Mouse (Mus musculus) adrenal gland, postnatal 10 days (tissue): Measurements from ENCODE around the gene Dennd2a. TPM values are rescaled to one million over a fixed set of nuclear protein-coding genes. Genes with fewer than 3 reads are reported as not detected.
A peak's percentile ranks its signal among the peaks of the same experiment; 100 is the strongest.

ENCODE experiments used
- DNase-seq: peaks from one replicate; pipeline ENCODE4 v3.0.0; 2021; ENCODE audit warnings: mixed read lengths
- long read RNA-seq, 2 experiments: library from polyadenylated mRNA; stranded (forward); transcript quantifications; one replicate each; pipeline ENCODE4 v2.0.0; 2021
- total RNA-seq, 2 experiments: library from RNA; stranded (reverse); gene quantifications; 2 replicates each; pipeline ENCODE4 v1.2.3; 2021

The Dennd2a gene
- total RNA-seq, result 10 to 100 TPM; 14.3 to 16.0 TPM
- long read RNA-seq, experiment 1, full-length matches to known transcripts, result 2 of 10 reads
- long read RNA-seq, experiment 1, partial matches to known transcripts, result 3 of 10 reads
- long read RNA-seq, experiment 1, other reads (novel, unspliced or antisense), result 5 of 10 reads
- long read RNA-seq, experiment 2, full-length matches to known transcripts, result 9 of 17 reads
- long read RNA-seq, experiment 2, partial matches to known transcripts, result 4 of 17 reads
- long read RNA-seq, experiment 2, other reads (novel, unspliced or antisense), result 4 of 17 reads

DNA sequence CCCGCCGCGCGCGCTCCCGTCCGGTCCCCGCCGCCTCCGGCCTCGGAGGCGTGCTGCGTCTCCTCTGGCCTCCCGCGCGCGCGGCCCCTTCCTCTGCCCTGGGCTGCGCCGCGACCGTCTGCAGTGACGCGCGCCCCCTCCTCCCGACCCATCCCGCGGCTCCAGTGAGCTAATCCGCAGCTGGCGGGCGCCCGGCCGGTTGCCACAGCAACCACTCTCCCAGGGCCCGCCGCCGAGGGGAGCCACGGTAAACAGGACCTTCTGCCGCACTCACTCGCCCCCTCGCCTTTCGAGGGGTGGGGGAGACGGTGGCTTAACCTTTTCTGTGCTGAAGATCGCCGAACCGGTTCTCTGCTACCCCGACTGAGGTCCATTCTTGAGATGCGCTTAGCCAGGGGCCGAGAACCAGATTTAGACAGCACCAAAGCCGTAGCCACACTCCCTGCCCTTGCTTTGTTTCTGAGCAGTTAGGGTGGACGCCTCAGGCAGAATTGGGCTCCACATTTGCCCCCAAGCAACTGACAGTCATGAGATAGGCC lies at the start of gene Dennd2a:
TSS of gene Dennd2a (minus strand) at position 145 of the 539 bp plus-strand sequence.
- DNase-seq, result peak; percentile 87

DNA sequence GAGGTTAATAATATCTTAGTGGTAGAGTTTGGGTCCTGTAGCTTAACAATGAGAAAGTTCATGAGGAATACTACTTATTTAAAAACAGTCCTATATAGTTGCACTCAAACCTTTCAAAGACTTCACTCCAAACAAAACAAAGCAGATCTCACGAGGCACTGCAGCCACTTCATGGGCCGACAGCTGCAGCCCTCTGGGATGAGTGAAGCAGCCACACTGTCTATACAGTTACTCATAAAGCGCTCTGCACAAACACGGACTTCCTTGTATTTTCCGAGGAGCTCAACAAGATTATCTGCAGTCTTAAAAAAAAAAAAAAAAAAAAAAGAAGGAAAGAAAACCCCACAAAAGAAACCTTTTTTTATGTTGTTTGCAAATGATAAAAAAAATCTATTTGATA lies 49.7 kb upstream of the Dennd2a start:
- no peak for DNase-seq

DNA sequence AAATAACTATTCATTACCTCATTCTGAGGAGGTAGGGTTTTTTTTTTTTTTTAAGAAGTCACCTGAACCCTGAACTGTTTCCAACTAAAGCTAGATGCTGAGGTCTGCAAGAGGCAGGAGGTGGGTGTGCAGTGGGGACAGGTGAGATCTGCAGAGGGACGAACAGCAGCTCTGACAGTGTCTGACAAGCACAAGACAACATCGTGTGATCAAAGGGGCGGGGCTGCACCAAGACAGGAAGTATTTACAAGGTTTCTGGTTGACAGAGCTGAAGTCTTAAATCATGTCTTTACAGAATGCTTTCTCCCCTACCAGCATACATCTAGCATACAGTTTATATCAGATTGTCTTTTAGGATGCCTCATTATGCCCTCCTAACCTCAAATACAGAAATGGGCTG lies 49.2 kb upstream of the Dennd2a start:
- DNase-seq, result no peak

DNA sequence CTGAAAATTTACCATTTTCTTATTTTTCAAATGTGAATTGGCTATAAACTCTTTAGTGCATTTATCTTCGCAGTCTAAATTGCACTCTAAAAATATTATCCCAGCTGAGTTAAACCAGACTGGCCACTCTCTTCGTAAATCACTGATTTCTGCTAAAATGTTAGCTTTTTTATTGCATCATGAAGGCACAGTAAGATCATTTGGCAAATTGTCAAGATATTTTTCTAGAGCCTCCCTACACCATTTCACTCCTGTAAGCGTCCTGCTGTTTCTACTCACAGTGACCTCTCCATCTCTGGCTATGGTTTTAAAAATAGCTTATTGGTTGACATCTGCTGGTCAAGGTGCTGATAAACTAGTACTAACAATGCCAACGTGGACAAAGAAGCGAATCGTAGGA lies 48.4 kb upstream of the Dennd2a start:
- no peak for DNase-seq

DNA sequence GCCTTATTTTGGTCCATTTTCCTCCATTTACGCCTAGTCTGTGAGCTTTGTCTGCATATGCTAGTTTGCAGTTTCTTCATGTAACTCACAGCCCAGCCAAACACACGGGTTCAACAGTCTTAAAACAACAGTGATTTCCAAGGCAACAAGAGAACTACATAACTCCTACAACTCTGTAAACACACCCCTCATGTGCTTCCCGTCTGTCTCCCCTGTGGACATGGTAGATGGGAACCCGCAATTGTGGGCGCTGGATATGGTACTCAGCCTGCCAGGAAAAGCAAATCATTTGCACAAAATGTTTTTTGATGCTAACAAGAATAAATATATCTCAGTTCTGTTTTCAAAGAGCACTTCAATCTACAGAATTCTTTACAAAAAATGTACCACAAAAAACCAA lies 46.9 kb upstream of the Dennd2a start:
- DNase-seq, result no peak

DNA sequence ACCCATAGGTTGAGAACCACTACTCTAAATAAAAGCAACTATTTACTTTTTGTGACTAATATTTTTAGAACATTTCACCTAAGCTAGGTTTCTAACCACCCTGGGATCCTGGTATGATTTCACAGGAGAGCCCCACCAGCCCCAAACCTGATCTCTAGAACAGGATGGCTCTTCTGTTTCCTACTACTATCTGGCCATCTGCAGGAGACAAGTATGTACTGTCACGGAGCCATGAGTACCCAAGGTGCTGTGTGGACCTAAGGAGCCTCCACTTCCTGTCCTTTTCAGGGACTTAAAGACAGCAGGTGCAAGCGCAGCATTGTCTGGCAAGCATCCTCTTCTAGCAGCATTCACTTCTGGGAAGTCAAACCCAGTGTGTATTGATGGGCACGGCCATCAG lies 44.2 kb upstream of the Dennd2a start:
- no peak for DNase-seq

DNA sequence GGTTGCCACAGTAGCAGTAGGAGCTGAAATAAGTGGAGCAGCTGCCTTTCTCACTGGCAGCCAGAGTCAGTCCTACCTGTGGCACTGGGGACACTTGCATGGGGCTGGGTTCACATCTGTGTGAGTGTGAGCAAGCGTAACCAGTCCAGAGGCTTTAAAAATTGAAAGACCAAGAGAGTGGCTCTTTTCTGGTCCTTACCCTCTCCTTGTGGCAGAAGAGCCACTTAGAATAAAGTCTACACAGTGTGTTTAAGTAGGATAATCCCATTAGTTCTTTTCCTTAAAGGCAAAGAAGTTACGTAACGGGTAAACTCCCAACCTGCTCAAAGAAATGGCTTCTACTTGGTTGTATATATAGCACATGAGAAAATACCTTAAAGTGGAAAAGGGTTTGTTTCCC lies 43.2 kb upstream of the Dennd2a start:
- no peak for DNase-seq

DNA sequence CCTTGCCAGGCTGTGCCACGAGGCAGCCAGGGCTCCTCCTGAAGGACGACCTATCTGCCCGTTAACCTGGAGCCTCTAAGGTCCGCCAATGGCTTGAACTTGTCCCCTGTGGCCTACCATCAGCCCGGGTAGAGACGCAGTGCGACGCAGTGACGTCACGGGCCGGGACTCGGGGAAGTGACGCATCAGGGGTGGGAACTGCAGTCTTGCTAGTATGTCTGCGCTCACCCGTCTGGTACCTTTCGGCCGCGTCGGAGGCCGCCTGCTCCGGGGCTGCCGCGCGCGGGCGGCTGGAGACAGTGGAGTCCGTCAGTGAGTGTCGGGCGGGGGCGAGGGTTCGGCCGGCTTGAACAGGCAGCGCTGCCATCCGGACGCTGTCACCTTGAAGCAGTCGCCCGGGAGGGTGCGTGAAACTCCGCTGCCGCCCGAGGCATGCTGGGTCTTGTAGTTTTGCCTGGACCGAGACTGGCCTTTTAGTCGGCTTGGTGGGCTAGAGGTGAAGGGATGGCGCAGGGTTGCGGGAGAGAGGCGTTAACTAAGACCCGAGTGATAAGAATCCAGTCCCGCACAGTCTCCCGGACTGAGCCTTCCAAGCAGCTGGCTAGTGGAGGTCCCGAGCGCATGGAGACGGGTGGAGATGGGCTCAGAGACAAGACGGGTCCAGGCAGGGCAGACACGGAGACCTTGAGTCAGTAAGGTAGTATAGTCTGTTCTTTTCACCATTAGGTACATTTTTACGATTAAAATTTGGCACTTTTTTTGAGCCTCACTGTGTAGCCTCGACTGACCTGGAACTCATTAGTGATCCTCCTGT lies 34.9 kb upstream of the Dennd2a start, which contains the start of gene Ndufb2:
TSS of gene Ndufb2 (plus strand) at position 174 of the 814 bp plus-strand sequence.
- peak; percentile 96 for DNase-seq

DNA sequence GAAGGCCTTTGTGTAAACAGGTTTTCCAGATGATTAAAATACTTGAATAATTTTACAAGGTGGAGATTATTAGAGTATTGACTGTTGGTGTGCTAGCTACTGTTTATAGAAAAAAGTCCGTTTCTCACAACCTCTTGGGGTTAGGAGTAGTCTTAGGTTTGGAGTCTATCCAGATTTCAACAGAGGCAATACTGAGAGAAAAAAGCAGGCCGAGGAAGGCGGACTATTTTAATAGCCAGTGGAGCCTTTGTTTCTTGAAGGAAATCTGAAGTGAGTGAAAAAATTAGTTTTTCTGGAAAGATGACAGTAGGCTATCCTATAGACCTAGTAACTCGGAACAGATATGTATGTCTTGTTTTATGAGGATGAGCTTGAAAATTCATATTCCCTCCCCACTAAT lies 33.8 kb upstream of the Dennd2a start:
- no peak for DNase-seq

DNA sequence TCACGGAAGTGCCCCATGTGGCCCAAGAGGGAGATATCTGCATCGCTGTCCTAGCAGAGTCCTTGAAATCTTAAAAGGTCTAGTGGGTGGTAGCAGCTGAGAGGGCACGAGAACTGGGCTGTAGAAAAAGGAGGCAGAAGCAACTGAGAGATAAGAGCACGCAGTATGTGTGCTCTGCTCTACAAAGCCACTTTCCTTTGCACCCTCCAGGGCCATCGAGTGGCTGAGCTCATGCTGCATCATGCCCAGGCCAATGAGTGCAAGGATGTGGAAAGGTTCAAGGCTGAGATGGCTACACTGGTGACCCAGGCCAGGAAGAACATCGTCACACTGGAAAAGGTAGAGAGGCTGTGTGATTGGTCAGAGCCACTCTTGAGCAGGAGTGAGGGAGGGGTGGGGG lies 27.9 kb upstream of the Dennd2a start, which contains the start of gene Gm42420:
TSS of gene Gm42420 (plus strand) at position 237 of the 400 bp plus-strand sequence.
- no peak for DNase-seq

DNA sequence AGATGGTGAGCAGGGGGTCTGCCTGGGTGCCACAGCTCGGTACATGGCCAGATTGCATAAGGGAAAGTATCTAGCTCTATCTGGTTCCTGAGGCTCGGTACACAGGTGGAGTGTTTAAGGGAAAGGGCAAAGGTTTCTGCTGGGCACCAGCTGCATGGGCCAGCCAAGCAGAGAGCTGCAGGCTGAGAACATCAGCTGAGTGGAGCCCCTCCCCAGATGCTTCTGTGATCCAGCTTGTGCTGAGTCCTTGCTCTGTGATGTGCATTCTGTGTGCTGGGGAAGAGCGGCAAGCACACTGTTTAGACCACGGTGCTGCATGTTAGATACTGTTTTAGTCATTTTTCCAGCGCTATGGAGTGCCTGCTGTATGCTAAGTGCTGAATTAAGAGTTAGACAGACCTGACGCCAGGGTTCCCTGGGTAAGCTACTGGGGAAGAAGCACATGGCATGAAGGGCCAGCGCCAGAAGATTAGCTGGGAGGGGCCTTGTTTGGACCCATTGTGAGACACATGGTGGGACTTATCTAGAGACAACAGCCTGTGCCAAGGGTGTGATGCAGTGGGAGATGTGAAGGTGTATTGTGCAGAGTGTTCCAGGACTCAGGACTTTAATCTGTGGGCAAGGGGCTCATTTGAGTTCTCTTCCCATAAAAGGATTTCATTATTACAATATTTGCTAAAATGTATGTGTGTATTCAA lies 23.6 kb upstream of the Dennd2a start:
- no peak for DNase-seq

DNA sequence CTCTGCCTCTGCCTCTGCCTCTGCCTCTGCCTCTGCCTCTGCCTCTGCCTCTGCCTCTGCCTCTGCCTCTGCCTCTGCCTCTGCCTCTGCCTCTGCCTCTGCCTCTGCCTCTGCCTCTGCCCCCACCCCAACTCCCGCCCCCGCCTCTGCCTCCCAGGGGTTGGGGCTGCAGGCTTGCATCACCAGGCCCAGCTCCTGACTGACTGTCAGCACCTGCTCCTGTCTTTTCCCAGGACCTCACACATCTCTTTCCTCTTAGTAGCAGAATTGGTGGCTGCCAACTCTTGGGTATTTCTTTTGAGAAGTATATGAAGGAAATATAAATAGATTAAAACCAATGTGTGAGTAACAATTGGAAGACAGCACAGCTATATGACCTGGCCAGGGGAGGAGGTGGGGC lies 22.9 kb upstream of the Dennd2a start:
- DNase-seq, result no peak

DNA sequence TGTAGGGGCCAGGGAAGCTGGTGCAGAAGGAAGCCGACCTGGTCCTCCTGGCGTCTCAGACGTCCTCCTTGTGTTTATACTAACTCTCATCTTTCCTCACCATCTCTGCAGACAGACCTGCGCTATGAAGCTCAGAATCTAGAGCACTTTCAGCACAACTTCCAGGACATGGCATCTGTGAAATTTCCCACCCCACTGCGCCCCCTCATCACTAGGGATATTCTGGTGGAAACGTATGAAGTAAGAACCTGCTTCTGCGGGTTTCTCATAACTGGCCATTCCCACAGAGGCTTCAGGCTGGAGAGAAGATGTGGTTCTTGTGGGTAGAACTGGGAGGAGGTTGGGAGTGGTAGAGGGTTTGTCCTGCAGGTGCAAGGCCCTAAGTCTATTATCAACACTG lies 21.9 kb upstream of the Dennd2a start:
- no peak for DNase-seq

DNA sequence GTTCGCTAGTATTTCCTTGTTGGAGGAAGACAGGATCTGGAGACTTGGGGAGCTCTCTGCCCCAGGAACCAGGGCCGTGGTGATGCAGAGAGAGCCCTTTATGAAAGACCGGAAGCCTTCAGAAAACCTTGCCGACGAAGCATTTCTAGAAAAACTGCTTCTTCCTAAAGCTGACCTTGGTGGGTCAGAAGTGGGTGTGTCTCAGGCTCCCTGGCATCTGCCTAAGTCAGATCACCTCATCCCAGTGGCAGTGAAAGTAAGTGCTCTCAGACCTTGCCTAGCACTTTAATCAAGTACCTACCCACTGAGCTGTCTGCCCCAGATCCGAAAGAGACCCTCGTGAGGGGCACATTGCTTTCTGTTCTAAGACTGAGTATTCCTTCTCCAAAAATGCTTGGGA lies 17.3 kb upstream of the Dennd2a start:
- no peak for DNase-seq

DNA sequence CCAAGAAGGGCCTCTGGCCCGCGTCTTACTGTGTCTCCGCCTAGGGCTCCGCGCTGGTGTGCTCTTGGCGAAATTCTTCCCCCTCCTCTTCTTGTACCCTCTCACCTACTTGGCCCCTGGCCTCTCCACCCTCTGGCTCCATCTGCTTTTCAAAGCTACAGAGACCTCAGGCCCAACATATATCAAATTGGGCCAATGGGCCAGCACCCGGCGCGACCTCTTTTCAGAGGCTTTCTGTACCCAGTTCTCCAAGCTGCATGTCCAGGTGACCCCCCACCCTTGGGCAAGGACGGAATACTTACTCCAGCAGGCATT lies 16.8 kb upstream of the Dennd2a start:
- DNase-seq, result peak; percentile 72

DNA sequence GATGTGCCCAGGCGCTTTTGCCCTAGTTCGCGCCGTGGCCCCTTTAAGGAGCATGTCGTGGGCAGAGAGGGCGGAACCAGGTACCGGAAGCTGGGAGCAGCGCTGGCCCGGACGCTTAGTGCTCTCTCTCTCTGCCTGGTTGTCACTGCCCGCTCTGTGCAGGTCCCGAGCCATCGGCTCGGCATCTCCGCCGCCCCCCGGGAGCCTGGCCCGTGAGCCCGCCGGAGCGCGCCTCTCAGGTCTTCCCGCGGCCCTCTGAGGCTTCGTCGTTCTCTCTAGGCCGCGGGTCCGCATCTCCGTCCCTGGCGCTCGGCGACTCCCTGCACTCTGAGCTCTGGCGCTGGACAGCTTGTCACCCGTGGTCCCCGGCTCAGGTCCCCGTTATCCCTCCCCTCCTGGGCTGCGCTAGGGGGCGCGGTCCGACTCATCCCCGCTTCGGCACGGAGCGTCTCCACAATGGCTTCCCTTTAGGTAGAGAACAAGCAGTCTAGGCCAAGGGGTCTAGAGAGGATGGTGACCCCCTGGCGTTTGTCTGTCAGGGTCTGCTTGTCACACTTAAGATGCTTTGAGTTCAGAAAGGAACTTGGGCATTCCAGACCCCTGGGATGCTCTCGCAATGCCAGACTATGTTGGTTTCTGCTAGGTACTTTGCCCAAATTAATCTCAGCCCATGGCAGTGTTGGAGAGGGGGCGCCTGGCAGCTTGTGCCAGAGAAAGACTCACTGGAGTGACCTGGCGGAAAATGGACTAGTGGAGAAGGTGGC lies 16.3 kb upstream of the Dennd2a start, which contains the start of gene Adck2:
TSS of gene Adck2 (plus strand) at position 83 of the 764 bp plus-strand sequence.
- peak; percentile 90 for DNase-seq

DNA sequence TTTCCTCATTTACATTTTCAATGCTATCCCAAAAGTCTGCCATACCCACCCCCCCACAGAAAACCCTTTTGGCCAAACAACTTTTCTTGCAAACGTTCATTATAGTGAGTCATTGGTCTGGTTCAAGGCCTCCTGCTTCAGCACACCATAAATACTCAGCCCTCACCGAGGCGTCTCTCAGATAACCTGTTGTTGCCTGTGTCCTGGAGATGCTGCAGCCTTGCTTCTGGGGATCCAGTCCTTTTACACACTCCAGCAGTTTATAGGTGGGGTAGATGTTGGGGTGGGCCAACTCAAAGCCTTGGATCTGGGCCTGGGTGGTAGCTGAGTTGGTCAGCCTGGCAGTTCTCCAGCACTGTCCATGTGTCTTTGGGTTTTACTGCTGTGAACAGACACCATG lies 12.8 kb upstream of the Dennd2a start:
- peak; percentile 24 for DNase-seq

DNA sequence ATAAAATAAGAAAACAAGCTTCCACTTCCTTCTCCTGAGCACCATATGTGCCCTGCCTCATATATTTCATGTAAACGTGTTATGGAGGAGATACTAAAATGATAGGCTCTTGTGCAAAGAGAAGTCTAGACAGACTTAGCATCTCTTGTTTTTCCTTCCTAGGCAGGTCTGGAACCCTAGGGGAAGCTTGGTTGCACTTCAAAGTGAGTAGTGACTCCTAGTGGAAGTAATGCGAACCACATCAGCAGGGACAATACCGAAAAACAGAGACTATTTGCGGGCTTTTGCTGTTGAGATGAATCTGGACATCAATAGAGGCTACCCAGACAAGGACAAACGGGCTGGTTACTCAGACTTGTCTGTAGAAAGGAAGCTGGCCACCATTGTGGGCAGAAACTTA lies 9.9 kb upstream of the Dennd2a start:
- DNase-seq, result peak; percentile 38

DNA sequence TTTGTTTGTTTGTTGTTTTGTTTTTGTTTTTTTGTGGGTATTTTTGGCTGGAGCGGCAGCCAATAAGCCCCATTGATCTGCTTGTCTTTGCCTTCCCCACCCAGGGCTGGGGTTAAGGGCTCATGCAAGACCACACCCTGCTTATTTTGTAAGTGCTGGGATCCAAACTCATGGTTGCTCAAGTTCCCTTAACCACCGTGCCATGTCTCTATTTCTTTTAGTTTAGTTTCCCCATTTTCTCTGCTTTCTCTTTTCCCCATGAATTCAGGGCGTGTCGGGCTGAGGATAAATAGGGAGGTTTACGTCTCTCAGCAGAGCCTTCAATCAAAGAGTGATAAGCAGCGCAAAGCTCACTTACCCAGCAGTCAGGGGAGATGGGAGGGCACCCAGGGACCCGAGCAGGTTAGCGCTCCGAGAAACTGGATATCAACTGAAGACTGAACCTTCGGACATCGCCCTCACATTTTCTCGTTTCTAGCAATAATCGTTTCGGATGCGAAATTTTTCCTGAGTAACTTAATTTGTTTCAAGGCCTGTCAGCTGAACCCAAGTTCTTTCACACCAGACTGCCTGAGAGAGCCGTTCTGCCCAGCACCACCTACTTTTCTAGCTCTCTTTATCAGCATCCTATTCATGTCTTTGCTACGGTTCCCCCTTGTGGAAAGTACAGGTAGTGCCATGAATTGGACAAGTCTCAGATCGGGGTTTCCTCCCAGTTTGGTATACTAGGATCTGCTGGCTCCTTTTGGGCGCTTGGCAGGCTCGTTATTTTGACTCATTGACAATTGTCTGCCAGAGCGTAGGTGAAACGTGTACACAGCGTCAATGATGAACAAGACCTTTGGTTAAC lies 4.7 kb upstream of the Dennd2a start:
- peak; percentile 87 for DNase-seq

DNA sequence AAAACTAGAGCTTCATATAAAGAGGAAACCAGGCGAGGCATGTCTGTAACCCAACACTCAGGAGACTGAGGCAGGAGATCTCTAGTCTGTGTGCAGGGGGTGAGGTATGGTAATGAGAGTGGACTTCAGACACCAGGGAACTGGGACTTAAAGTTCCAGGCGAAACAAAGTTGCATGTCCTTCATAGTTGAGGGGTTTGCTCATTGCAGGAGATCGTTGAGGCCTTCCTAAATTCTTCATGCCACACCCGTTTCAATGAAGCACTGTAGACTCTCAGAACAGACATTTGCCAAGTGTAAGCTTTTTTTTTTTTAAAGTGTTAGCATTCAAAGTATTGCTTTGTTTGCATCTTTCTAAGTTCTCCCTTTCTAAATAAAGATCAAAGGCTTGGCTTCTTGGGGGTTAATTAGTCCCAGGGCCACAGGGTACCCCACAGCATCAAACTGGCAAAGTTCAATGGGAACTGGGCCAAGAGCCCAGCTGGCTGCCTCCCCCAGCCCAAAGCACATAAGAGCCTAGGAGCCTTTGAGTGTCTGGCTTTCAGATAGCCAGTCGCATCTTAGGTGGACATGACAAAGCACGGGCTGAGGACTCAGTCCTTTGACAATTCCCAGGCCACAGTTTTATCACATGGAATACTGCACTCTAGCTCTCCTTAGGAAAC lies 1.7 kb upstream of the Dennd2a start:
- DNase-seq, result no peak
